Mouse (Mus musculus): ENCODE measurements around the gene Adgrv1. TPM values are rescaled to one million over a fixed set of nuclear protein-coding genes. Genes with fewer than 3 reads are reported as not detected.

Adgrv1 gene
- total and polyA plus RNA-seq, 3 experiments, result 0.17 to 0.44 (median 0.27) TPM

DNA sequence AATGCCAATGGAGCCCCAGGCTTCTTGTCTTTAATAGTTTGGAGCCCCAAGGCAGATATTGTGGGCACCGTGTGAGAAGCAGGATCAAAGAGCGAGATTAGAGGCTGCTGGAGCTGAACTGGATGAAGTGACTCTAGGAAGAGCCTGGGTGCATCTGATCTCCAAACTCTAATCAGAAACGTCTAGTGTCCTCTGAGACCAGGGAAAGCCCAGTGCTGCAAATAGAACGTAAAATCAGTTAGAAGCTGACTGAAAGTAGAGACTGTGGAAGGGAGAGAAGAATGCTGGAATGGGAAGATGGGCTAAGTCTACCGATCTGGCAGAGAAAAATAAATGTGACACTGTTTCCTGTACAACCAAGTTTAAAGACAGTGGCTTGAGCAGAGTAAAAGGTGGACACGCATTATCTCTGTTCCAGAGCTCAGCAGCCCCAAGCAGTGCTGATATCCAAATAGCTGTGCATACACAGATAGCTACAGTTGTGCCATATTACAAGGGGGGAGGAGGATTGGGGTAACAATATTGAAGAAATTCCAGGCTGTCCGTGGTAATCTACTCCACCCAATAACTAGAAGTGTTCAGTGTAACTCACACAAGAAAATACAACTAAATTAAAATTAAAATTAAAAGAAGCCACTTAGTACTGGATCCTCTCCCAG, 9.7 kb upstream of the Adgrv1 start:
- in situ Hi-C loops (cut with MboI; ENCODE audit: low pct_ligation_motif_present, low pct_unique_long_range_greater_than_20kb, low sequenced_read_pairs), result loop anchor here (25.0 kb wide), 1 partner anchor 205 kb away; no protein-coding TSS in a partner anchor
- Histone ChIP-seq H3K79me2 (replicated peaks; ENCODE audit: control insufficient read depth, extremely low read depth, insufficient read depth, poor library complexity, severe bottlenecking) (no peaks in the 10 kb centered on the region), H3K4me3 (replicated peaks in 1 of 3; ENCODE audit: low read depth in 2 of 3, low read length in 2 of 3, poor library complexity in 1 of 3) (no peak overlapping the region), H3K27me3 (replicated peaks) (no peaks in the 10 kb centered on the region), H3K9ac (ENCODE audit: insufficient read depth, low read depth) (no peak overlapping the region), H3K9me3 (replicated peaks; ENCODE audit: low read length) (peaks cover 2% of the 10 kb centered on the region), H3K4me2 (ENCODE audit: insufficient read depth, low read depth, poor library complexity, severe bottlenecking) (no peak overlapping the region), H3K27ac (ENCODE audit: insufficient read depth, low read depth) (no peak overlapping the region), H3K36me3 (replicated peaks in 1 of 2; ENCODE audit: control insufficient read depth in 1 of 2, insufficient read depth in 1 of 2, low read length in 1 of 2) (no peaks in the 10 kb centered on the region), H3K4me1 (ENCODE audit: control insufficient read depth in 1 of 2, insufficient read depth in 2 of 2) (peaks cover 2 to 5% of the 10 kb centered on the region in 2 experiments; a peak in 1 of 4 replicates)
- TF ChIP-seq NELFE (IDR thresholded peaks at IDR 0.05; ENCODE audit: low read depth, low read length), result no peak
- no peak for TF ChIP-seq ELF1 (IDR thresholded peaks at IDR 0.05; ENCODE audit: low read depth, low read length)
- TF ChIP-seq ZNF384 (IDR thresholded peaks at IDR 0.05; ENCODE audit: low read depth, low read length), result no peak
- no peak for DNase-seq (ENCODE audit: extremely low read depth)
- dilution Hi-C loops (cut with MboI; ENCODE audit: extremely low pct_ligation_motif_present, extremely low pct_unique_long_range_greater_than_20kb, low sequenced_read_pairs), result no loop called here

DNA sequence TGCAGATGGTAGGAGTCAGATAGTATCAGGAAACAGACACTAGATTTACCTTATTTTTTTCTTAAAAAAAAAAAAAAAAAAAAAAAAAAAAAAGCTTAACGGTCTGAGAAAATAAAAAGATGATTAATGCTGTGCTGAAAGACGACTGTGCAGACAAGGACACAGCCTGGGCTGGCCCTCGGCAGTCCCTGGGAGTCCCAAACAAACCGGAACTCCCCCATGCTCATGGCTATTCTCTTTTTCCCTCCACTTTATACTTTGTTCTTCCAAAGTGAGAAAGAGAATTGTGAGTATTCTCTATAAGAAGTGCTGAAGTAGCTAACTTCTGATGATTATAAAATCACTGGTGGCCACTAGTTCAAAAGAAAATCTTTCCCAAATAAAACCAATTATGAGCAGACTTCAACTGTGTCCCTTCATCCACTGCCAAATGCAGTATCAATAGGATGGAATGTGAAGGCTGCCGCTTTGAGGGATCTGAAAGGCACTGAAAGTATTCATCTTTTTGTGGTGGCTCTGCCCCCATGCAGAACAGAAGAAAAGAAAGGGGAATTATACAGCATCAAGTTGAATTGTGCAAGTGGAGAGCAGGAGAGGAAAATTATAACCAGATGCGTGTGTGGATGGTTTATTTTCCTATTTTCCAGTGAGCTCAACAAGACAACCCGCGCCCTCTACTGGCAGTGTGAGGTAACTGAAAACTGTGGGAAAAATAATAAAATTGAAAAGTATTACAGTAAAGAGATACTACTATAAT, 8.5 kb upstream of the Adgrv1 start:
- Histone ChIP-seq H3K27me3 (replicated peaks) (no peaks in the 10 kb centered on the region), H3K36me3 (replicated peaks in 1 of 2; ENCODE audit: control insufficient read depth in 1 of 2, insufficient read depth in 1 of 2, low read length in 1 of 2) (no peaks in the 10 kb centered on the region), H3K27ac (ENCODE audit: insufficient read depth, low read depth) (no peak overlapping the region), H3K4me2 (ENCODE audit: insufficient read depth, low read depth, poor library complexity, severe bottlenecking) (no peak overlapping the region; the same call in 1 of the 2 replicates), H3K9me3 (replicated peaks; ENCODE audit: low read length) (no peaks in the 10 kb centered on the region), H3K79me2 (replicated peaks; ENCODE audit: control insufficient read depth, extremely low read depth, insufficient read depth, poor library complexity, severe bottlenecking) (no peaks in the 10 kb centered on the region), H3K4me1 (ENCODE audit: control insufficient read depth in 1 of 2, insufficient read depth in 2 of 2) (peaks cover 2 to 5% of the 10 kb centered on the region in 2 experiments; a peak in 1 of 4 replicates), H3K9ac (ENCODE audit: insufficient read depth, low read depth) (no peak overlapping the region), H3K4me3 (replicated peaks in 1 of 3; ENCODE audit: low read depth in 2 of 3, low read length in 2 of 3, poor library complexity in 1 of 3) (no peak overlapping the region)
- dilution Hi-C loops (cut with MboI; ENCODE audit: extremely low pct_ligation_motif_present, extremely low pct_unique_long_range_greater_than_20kb, low sequenced_read_pairs), result no loop called here
- TF ChIP-seq POLR2A (IDR thresholded peaks at IDR 0.05; ENCODE audit: low read depth, low read length) (no peak), ZNF384 (IDR thresholded peaks at IDR 0.05; ENCODE audit: low read depth, low read length) (peak; percentile 64; the same call in 1 of the 2 replicates), CTCF (conservative IDR thresholded peaks at IDR 0.05 in 1 of 2, IDR thresholded peaks at IDR 0.05 in 1 of 2; ENCODE audit: low read depth in 2 of 2, low read length in 2 of 2) (peak; percentile 66 to 85), ZMIZ1 (IDR thresholded peaks at IDR 0.05; ENCODE audit: low read depth, low read length) (no peak), USF2 (conservative IDR thresholded peaks at IDR 0.05; ENCODE audit: low read depth, low read length) (no peak), ELF1 (IDR thresholded peaks at IDR 0.05; ENCODE audit: low read depth, low read length) (no peak), KAT2A (IDR thresholded peaks at IDR 0.05; ENCODE audit: insufficient replicate concordance, low read length) (no peak), RAD21 (IDR thresholded peaks at IDR 0.05; ENCODE audit: low read depth, low read length) (peak; percentile 53), MAZ (IDR thresholded peaks at IDR 0.05; ENCODE audit: low read depth, low read length) (no peak), SMC3 (IDR thresholded peaks at IDR 0.05; ENCODE audit: low read depth, low read length) (peak; percentile 64), NELFE (IDR thresholded peaks at IDR 0.05; ENCODE audit: low read depth, low read length) (no peak)
- in situ Hi-C loops (cut with MboI; ENCODE audit: low pct_ligation_motif_present, low pct_unique_long_range_greater_than_20kb, low sequenced_read_pairs), result loop anchor here (25.0 kb wide), 1 partner anchor 204 kb away; no protein-coding TSS in a partner anchor
- DNase-seq (ENCODE audit: extremely low read depth), result peak; percentile 48

Data from CH12.LX (cell line).